Mouse (Mus musculus): ENCODE measurements around the gene Gm614. TPM values are rescaled to one million over a fixed set of nuclear protein-coding genes. Genes with fewer than 3 reads are reported as not detected.

Gm614 gene
- polyA plus RNA-seq, 1 experiment from 2014 or later, result not detected

DNA sequence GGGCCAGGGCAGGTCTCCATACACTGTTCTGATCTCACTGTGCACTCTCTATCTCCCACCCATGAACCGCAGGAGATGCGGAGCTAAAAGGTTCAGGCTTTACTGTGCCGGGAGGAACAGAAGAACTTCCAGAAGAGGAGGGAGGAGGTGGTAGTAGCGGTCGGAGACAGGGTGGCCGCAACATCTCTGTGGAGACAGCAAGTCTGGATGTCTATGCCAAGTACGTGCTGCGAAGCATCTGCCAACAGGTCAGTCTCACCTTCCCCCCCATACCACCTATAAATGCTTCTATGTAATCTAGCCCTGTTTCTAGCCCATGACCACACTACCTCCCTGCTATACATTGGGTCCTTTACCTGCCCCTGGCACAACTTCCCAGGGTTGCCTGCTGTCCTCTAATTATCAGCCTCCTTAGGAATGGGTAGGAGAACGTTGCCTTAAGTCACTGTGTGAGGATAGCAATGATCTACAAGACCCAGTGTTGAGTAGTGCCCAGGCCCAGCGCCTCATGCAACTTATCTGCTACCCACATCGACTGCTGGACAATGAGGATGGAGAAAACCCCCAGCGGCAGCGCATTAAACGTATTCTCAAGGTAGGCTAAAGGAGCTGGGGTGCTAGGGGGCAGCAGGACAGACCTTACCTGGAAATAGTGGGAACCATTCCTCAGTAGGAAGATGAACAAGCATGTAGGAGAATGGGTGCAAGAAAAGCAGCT is 22.3 kb upstream of the Gm614 start:
- H3K4me2 ChIP-seq (replicated peaks), result no peak overlapping the region
- H3K36me3 ChIP-seq, result peaks cover 56% of the 10 kb centered on the region
- no peaks in the 10 kb centered on the region for H3K4me1 ChIP-seq
- H3K27me3 ChIP-seq, result 0 out of 2 replicates have a peak, but pooled peaks cover 3% of the 10 kb centered on the region
- no peak overlapping the region for H3K27ac ChIP-seq
- ATAC-seq (ENCODE audit: insufficient number of reproducible peaks, insufficient read depth, low FRiP score, low TSS enrichment), result no peak
- 94% methylated on average over 14 of the region's 14 CpGs for WGBS
- H3K9ac ChIP-seq, result no peak overlapping the region
- no peaks in the 10 kb centered on the region for H3K9me3 ChIP-seq
- no peak overlapping the region for H3K4me3 ChIP-seq

- ATAC-seq (ENCODE audit: insufficient number of reproducible peaks, insufficient read depth, low FRiP score, low TSS enrichment), result no peak
- H3K9me3 ChIP-seq, result no peaks in the 10 kb centered on the region
- WGBS, result 25% methylated on average over 6 of the region's 6 CpGs
- H3K36me3 ChIP-seq, result peaks cover 56% of the 10 kb centered on the region
- no peak overlapping the region for H3K9ac ChIP-seq
- 0 out of 2 replicates have a peak, but pooled peaks cover 3% of the 10 kb centered on the region for H3K27me3 ChIP-seq
- no peak overlapping the region for H3K4me3 ChIP-seq
- H3K27ac ChIP-seq, result no peak overlapping the region
- H3K4me2 ChIP-seq (replicated peaks), result no peak overlapping the region
- H3K4me1 ChIP-seq, result no peaks in the 10 kb centered on the region
Observed at GRCm38 (mm10) chrX:101285534-101285933, 21.7 kb upstream of the Gm614 start.

GRCm38 (mm10) chrX:101282813-101283212 is 19.0 kb upstream of the Gm614 start:
- no peak for ATAC-seq (ENCODE audit: insufficient number of reproducible peaks, insufficient read depth, low FRiP score, low TSS enrichment)
- H3K4me1 ChIP-seq, result no peaks in the 10 kb centered on the region
- peaks cover 49% of the 10 kb centered on the region for H3K36me3 ChIP-seq
- H3K4me3 ChIP-seq, result no peak overlapping the region
- H3K4me2 ChIP-seq (replicated peaks), result no peak overlapping the region
- WGBS, result 77% methylated on average over 6 of the region's 6 CpGs
- no peak overlapping the region for H3K9ac ChIP-seq
- no peak overlapping the region for H3K27ac ChIP-seq
- 0 out of 2 replicates have a peak, but pooled peaks cover 3% of the 10 kb centered on the region for H3K27me3 ChIP-seq
- H3K9me3 ChIP-seq, result no peaks in the 10 kb centered on the region

GRCm38 (mm10) chrX:101273875-101274738 is 10.3 kb upstream of the Gm614 start, which contains the start of gene Med12:
Med12 (plus strand) TSS chrX:101274030.
- H3K27ac ChIP-seq, result peak within 1 kb of the TSS; percentile 84
- no peaks in the 10 kb centered on the region; the same call in 1 of the 2 replicates for H3K4me1 ChIP-seq
- no peaks in the 10 kb centered on the region for H3K9me3 ChIP-seq
- peak; percentile 97 for ATAC-seq (ENCODE audit: insufficient number of reproducible peaks, insufficient read depth, low FRiP score, low TSS enrichment)
- H3K9ac ChIP-seq, result peak within 1 kb of the TSS; percentile 59
- 19% methylated on average over 54 of the region's 54 CpGs for WGBS
- peaks cover 6% of the 10 kb centered on the region for H3K36me3 ChIP-seq
- H3K4me2 ChIP-seq (replicated peaks), result peak within 1 kb of the TSS; percentile 51
- peak within 1 kb of the TSS; percentile 55 for H3K4me3 ChIP-seq
- 0 out of 2 replicates have a peak, but pooled peaks cover 8% of the 10 kb centered on the region for H3K27me3 ChIP-seq

DNA sequence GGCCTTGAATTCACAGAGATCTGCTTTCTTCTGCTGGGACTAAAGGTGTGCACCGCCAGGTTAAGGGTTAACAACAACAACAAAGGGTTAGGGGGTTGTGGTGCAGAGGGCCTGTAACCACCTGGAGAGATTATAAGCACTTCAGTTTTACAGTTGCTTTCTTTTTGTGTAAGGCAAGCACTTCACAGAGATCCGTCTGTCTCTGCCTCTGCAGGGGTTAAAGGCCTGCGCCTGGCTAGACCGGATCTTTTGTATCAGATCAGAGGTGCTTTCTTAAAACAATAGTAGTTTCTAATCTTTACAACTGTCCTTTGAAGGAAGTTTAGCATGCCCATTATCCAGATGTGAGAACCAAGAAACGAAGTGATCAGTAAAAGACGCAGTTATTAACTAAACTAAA is 9.6 kb upstream of the Gm614 start:
- Histone ChIP-seq H3K9me3 (no peaks in the 10 kb centered on the region), H3K27ac (no peak overlapping the region; the same call in 1 of the 2 replicates), H3K27me3 (0 out of 2 replicates have a peak, but pooled peaks cover 8% of the 10 kb centered on the region), H3K36me3 (peaks cover 6% of the 10 kb centered on the region; the same call in 1 of the 2 replicates), H3K4me2 (replicated peaks) (peak overlapping the region; percentile 51), H3K4me3 (peak overlapping the region; percentile 55), H3K4me1 (no peaks in the 10 kb centered on the region; the same call in 1 of the 2 replicates), H3K9ac (peak overlapping the region; percentile 36)
- WGBS, result 24% methylated on average over 6 of the region's 6 CpGs
- ATAC-seq (ENCODE audit: insufficient number of reproducible peaks, insufficient read depth, low FRiP score, low TSS enrichment), result no peak

- Histone ChIP-seq H3K4me2 (replicated peaks) (no peak within 1 kb of the TSS), H3K9ac (no peak within 1 kb of the TSS), H3K36me3 (no peaks in the 10 kb centered on the region), H3K27ac (no peak within 1 kb of the TSS), H3K9me3 (no peaks in the 10 kb centered on the region), H3K4me1 (no peaks in the 10 kb centered on the region), H3K27me3 (0 out of 2 replicates have a peak, but pooled peaks cover under 1% of the 10 kb centered on the region), H3K4me3 (no peak within 1 kb of the TSS)
- WGBS, result 45% methylated on average over 3 of the region's 3 CpGs
- no peak for ATAC-seq (ENCODE audit: insufficient number of reproducible peaks, insufficient read depth, low FRiP score, low TSS enrichment)
Observed at GRCm38 (mm10) chrX:101268755-101269124, 4.9 kb upstream of the Gm614 start, which contains the start of gene Gm20489. Gm20489 (minus strand) TSS chrX:101269023.

DNA sequence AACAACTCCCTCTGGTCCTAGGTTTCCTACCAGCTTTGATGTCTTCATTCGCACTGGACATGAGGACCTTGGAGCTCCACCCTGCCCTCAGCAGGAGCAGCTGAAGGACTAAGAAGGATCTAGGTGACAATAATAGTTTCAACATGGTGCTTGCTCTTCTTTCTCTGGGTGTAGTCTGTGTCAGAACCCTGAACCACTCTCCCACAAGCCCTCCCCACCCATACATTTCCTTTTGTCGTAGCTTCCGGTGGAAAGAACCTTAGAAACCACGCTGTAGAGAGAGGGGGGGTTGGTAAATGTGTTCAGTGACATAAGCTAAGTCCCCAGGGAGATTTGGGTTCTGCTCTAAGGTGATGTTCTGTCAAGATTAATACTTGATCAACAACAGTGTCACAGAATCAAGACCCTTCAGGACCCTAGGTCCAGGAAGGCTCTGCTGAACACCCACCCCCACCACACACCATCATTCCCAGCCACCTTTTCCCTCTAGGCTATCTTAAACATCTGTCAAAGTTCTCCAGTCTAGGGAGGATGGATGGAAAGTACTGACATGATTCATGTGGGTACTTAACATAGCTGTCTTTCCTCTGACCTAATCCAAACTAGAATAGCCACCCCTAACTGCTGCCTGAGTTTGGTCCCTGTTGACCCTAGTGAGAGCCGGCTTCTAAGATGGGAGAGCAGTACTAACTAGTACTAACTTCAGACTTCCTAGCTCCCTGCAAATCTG is 4.4 kb upstream of the Gm614 start, which contains the start of gene Il2rg:
Il2rg (minus strand) TSS at position 231 of the 730 bp plus-strand sequence.
- Histone ChIP-seq H3K36me3 (no peaks in the 10 kb centered on the region), H3K9me3 (no peaks in the 10 kb centered on the region), H3K4me2 (replicated peaks) (no peak within 1 kb of the TSS), H3K4me3 (no peak within 1 kb of the TSS), H3K27me3 (no peaks in the 10 kb centered on the region), H3K9ac (no peak within 1 kb of the TSS), H3K27ac (no peak within 1 kb of the TSS), H3K4me1 (no peaks in the 10 kb centered on the region)
- WGBS, result 59% methylated on average over 5 of the region's 5 CpGs
- no peak for ATAC-seq (ENCODE audit: insufficient number of reproducible peaks, insufficient read depth, low FRiP score, low TSS enrichment)

- no peak for ATAC-seq (ENCODE audit: insufficient number of reproducible peaks, insufficient read depth, low FRiP score, low TSS enrichment)
- H3K4me1 ChIP-seq, result no peaks in the 10 kb centered on the region
- H3K4me3 ChIP-seq, result no peak overlapping the region
- WGBS, result 96% methylated on average over 6 of the region's 6 CpGs
- H3K27ac ChIP-seq, result no peak overlapping the region
- H3K36me3 ChIP-seq, result no peaks in the 10 kb centered on the region
- no peaks in the 10 kb centered on the region for H3K27me3 ChIP-seq
- H3K9me3 ChIP-seq, result no peaks in the 10 kb centered on the region
- H3K9ac ChIP-seq, result no peak overlapping the region
- no peak overlapping the region for H3K4me2 ChIP-seq (replicated peaks)
Observed at GRCm38 (mm10) chrX:101266631-101267030, 2.8 kb upstream of the Gm614 start.

DNA sequence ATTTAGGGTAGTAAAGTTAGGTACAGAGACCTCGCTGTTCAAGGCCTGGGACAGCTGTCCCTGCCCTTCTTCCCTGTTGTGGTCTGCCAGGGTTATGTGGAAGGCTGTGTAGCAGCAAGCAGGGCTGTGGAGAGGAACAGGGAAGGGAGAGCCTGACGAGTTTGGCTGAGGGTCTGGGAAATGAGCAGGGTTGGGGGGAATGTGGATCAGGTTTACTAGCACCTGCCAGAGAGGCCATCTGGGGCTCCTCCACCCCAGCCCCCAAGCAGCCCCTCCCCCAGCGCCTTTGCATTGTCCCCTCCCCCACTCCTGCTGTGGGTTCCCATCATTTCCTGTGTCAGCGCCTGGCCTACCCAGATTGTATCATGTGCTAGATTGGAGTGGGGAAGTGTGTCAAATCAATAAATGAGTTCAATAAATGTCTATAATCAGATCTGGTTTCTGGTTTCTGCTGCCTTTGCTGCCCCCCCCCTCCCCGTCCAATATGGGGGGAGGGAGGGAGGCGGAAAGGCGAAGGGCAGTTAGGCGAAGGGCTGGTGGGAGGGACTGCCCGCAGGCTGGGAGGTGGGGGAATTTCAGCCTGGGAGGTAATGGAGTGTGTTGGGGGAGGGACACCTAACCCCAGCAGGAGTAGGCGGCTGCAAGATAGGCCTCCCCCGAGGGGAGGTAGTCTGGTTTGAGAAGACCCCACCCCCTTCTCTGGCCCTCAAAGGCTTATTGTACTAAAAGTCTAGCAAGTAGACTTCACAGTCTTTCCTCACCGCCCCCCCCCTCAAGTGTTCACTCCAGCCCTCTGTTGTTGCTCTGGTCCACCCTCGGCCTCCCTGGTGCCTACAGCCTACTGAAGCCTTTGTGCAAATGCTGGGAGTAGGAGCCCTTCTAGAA is 3.1 kb downstream of the Gm614 start:
- Histone ChIP-seq H3K9ac (no peak overlapping the region), H3K9me3 (no peaks in the 10 kb centered on the region), H3K4me2 (replicated peaks) (0 out of 2 replicates have a peak overlapping the region, but pooled peaks have one; percentile 15), H3K36me3 (peaks cover 10% of the 10 kb centered on the region; the same call in 1 of the 2 replicates), H3K27me3 (no peaks in the 10 kb centered on the region; the same call in 1 of the 2 replicates), H3K27ac (peak overlapping the region; percentile 88), H3K4me3 (no peak overlapping the region), H3K4me1 (peaks cover 11% of the 10 kb centered on the region; the same call in 1 of the 2 replicates)
- 24% methylated on average over 13 of the region's 13 CpGs for WGBS
- peak; percentile 79 for ATAC-seq (ENCODE audit: insufficient number of reproducible peaks, insufficient read depth, low FRiP score, low TSS enrichment)

- 86% methylated on average over 13 of the region's 13 CpGs for WGBS
- Histone ChIP-seq H3K9ac (no peak overlapping the region), H3K4me2 (replicated peaks) (peak overlapping the region; percentile 57)
Observed at GRCm38 (mm10) chrX:101256603-101257002, 7.2 kb downstream of the Gm614 start.

More at GRCm38 (mm10) chrX:101256603-101257002, 7.2 kb downstream of the Gm614 start:
- Histone ChIP-seq H3K27ac (no peak overlapping the region), H3K36me3 (peaks cover 10% of the 10 kb centered on the region; the same call in 1 of the 2 replicates), H3K27me3 (no peaks in the 10 kb centered on the region; the same call in 1 of the 2 replicates), H3K4me3 (no peak overlapping the region), H3K9me3 (no peaks in the 10 kb centered on the region), H3K4me1 (peaks cover 11% of the 10 kb centered on the region; the same call in 1 of the 2 replicates)
- no peak for ATAC-seq (ENCODE audit: insufficient number of reproducible peaks, insufficient read depth, low FRiP score, low TSS enrichment)
